21 mouse cellular contexts compared by ENCODE assay signal in the genomic region with DNA sequence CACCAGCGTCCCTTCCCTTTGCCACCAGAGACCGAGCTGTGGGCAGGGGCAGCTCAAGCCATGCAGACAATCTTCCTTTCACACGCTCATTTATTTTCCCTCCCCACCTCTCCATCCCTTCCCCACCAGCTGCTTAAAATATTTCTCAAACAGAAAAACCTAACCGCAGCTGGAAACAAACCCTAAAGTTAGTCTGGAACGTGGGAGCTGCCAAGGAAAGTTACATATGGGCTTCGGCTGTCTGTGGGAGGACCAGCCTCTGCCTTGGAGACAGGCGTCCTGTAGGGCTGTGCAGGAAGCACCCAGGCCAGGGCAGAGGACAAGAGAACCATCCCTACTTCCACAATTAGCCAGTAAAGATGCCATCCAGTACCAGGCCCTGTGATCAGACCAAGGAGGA. TPM values are rescaled to one million over a fixed set of nuclear protein-coding genes. Genes with fewer than 3 reads are reported as not detected.
A peak's percentile ranks its signal among the peaks of the same experiment; 100 is the strongest.
DNase-seq lines count a peak whose midpoint lies in the region; ATAC-seq lines count a peak whose summit lies in the region.
"Had no signal": no experiment of that assay in that cellular context is flagged by ENCODE, and none has a peak within 500 bp of the region (broad histone marks: within the 10 kb centered on the region; RNA-seq: fewer than 3 reads in every experiment).

No protein-coding gene starts in this region.

- WGBS in heart, embryonic 11.5 days (ENCODE audit: insufficient replicate concordance): 68% methylated on average over 7 of the region's 7 CpGs
- 59% methylated on average over 7 of the region's 7 CpGs for WGBS in limb, embryonic 13.5 days
- 82% methylated on average over 7 of the region's 7 CpGs for WGBS in limb, embryonic 10.5 days
- 76% methylated on average over 7 of the region's 7 CpGs for WGBS in neural tube, embryonic 15.5 days

- H3K9me3 ChIP-seq in heart, embryonic 11.5 days (replicated peaks; ENCODE audit: control insufficient read depth, low read length): no peaks in the 10 kb centered on the region
- no peaks in the 10 kb centered on the region for H3K9me3 ChIP-seq in limb, embryonic 13.5 days
- H3K9me3 ChIP-seq in limb, embryonic 10.5 days (replicated peaks): no peaks in the 10 kb centered on the region
- no peaks in the 10 kb centered on the region for H3K9me3 ChIP-seq in neural tube, embryonic 15.5 days (replicated peaks)
- H3K9me3 ChIP-seq: forebrain, embryonic 12.5 days; heart, embryonic 10.5 days; heart, embryonic 15.5 days; hindbrain, embryonic 13.5 days had no signal

- no peak for ATAC-seq in heart, embryonic 11.5 days (replicated peaks; ENCODE audit: insufficient number of reproducible peaks, low FRiP score, low TSS enrichment)
- no peak for ATAC-seq in limb, embryonic 13.5 days (ENCODE audit: low FRiP score, low read depth)
- no peak for ATAC-seq in neural tube, embryonic 15.5 days (ENCODE audit: low FRiP score)
- ATAC-seq: forebrain, embryonic 16.5 days had no signal

- H3K4me2 ChIP-seq in heart, embryonic 11.5 days: no peak overlapping the region
- H3K4me2 ChIP-seq in limb, embryonic 13.5 days (replicated peaks): no peak overlapping the region
- H3K4me2 ChIP-seq in neural tube, embryonic 15.5 days: no peak overlapping the region
- H3K4me2 ChIP-seq: forebrain, embryonic 12.5 days; heart, embryonic 15.5 days; hindbrain, embryonic 13.5 days had no signal

- no peak overlapping the region for H3K27ac ChIP-seq in heart, embryonic 11.5 days (ENCODE audit: low read depth, low read length)
- no peak overlapping the region for H3K27ac ChIP-seq in limb, embryonic 13.5 days
- no peak overlapping the region for H3K27ac ChIP-seq in limb, embryonic 10.5 days
- H3K27ac ChIP-seq in neural tube, embryonic 15.5 days (replicated peaks): no peak overlapping the region
- H3K27ac ChIP-seq: forebrain, embryonic 12.5 days; gastrocnemius, adult 2 months; heart, embryonic 10.5 days; heart, embryonic 15.5 days; hindbrain, embryonic 13.5 days had no signal

- H3K36me3 ChIP-seq in heart, embryonic 11.5 days (ENCODE audit: control insufficient read depth, insufficient read depth, low read length): no peaks in the 10 kb centered on the region
- no peaks in the 10 kb centered on the region for H3K36me3 ChIP-seq in limb, embryonic 13.5 days
- H3K36me3 ChIP-seq in limb, embryonic 10.5 days: no peaks in the 10 kb centered on the region
- no peaks in the 10 kb centered on the region for H3K36me3 ChIP-seq in neural tube, embryonic 15.5 days
- H3K36me3 ChIP-seq: forebrain, embryonic 12.5 days; heart, embryonic 10.5 days; heart, embryonic 15.5 days; hindbrain, embryonic 13.5 days had no signal

- no peak overlapping the region for H3K4me3 ChIP-seq in heart, embryonic 11.5 days (ENCODE audit: low read depth, low read length)
- H3K4me3 ChIP-seq in limb, embryonic 13.5 days: no peak overlapping the region
- no peak overlapping the region for H3K4me3 ChIP-seq in limb, embryonic 10.5 days
- H3K4me3 ChIP-seq in neural tube, embryonic 15.5 days (replicated peaks): no peak overlapping the region
- H3K4me3 ChIP-seq: forebrain, embryonic 12.5 days; gastrocnemius, adult 2 months; heart, embryonic 10.5 days; heart, embryonic 15.5 days; hindbrain, embryonic 13.5 days had no signal

- peaks cover 21% of the 10 kb centered on the region for H3K27me3 ChIP-seq in heart, embryonic 11.5 days (ENCODE audit: control insufficient read depth, insufficient read depth, low read length)
- no peaks in the 10 kb centered on the region for H3K27me3 ChIP-seq in limb, embryonic 13.5 days
- H3K27me3 ChIP-seq in limb, embryonic 10.5 days (ENCODE audit: low read depth, poor library complexity, severe bottlenecking): peaks cover 19% of the 10 kb centered on the region; the same call in 1 of the 2 replicates
- H3K27me3 ChIP-seq in neural tube, embryonic 15.5 days (replicated peaks): no peaks in the 10 kb centered on the region

- H3K9ac ChIP-seq in heart, embryonic 11.5 days (ENCODE audit: low read depth, low read length): no peak overlapping the region
- H3K9ac ChIP-seq in limb, embryonic 13.5 days: peak overlapping the region; percentile 50; the same call in 1 of the 2 replicates
- no peak overlapping the region for H3K9ac ChIP-seq in neural tube, embryonic 15.5 days (replicated peaks)
- H3K9ac ChIP-seq: forebrain, embryonic 12.5 days; heart, embryonic 15.5 days; hindbrain, embryonic 13.5 days had no signal

- H3K4me1 ChIP-seq in heart, embryonic 11.5 days (ENCODE audit: control insufficient read depth, insufficient read depth, low read length): no peaks in the 10 kb centered on the region; the same call in 1 of the 2 replicates
- H3K4me1 ChIP-seq in limb, embryonic 13.5 days: peaks cover 17% of the 10 kb centered on the region
- peaks cover 33% of the 10 kb centered on the region for H3K4me1 ChIP-seq in limb, embryonic 10.5 days
- H3K4me1 ChIP-seq in neural tube, embryonic 15.5 days: peaks cover 9% of the 10 kb centered on the region

- DNase-seq in heart, adult 11 months: peak; percentile 45
- DNase-seq in limb, embryonic 10.5 days (ENCODE audit: low spot score): no peak
- peak; percentile 52 for DNase-seq in NIH3T3 (ENCODE audit: low read depth)
- peak; percentile 58 for DNase-seq in fibroblast of lung, adult 2 months (ENCODE audit: low read depth)
- DNase-seq in thymus, adult 18-20 months: no peak
- DNase-seq: adrenal gland, adult 2 months; adrenal gland, postnatal 25 days; cerebellum, adult 2 months; cerebellum, postnatal 10 days; gastrocnemius, adult 2 months; gastrocnemius, postnatal 36 days; heart, adult 18-20 months; heart, postnatal 14 days had no signal

RNA-seq across cellular contexts. Expression of a gene that starts 13.8 kb away (rescaled TPM):
- 30.1 and 34.9 TPM in 2 replicates for polyA plus RNA-seq in heart, embryonic 11.5 days (2014; fragmentation: Nextera tagmentation; extraction: Ambion mirVana)
- 35.9 and 37.9 TPM in 2 replicates for polyA plus RNA-seq in limb, embryonic 13.5 days (2015; fragmentation: Nextera tagmentation; extraction: Ambion mirVana)
- polyA plus RNA-seq in limb, embryonic 10.5 days (2016; fragmentation: Nextera tagmentation; extraction: Ambion mirVana): 29.8 and 34.9 TPM in 2 replicates
- polyA plus RNA-seq in neural tube, embryonic 15.5 days (2015; fragmentation: Nextera tagmentation; extraction: Ambion mirVana): 48.0 and 48.6 TPM in 2 replicates

RNA-seq across cellular contexts. Expression of a gene that starts 39.8 kb away (rescaled TPM):
- polyA plus RNA-seq in heart, embryonic 11.5 days (2014; fragmentation: Nextera tagmentation; extraction: Ambion mirVana): 0.62 and 0.72 TPM in 2 replicates
- 0.82 and 1.0 TPM in 2 replicates for polyA plus RNA-seq in limb, embryonic 13.5 days (2015; fragmentation: Nextera tagmentation; extraction: Ambion mirVana)
- 0.15 and 0.23 TPM in 2 replicates for polyA plus RNA-seq in limb, embryonic 10.5 days (2016; fragmentation: Nextera tagmentation; extraction: Ambion mirVana)
- polyA plus RNA-seq in neural tube, embryonic 15.5 days (2015; fragmentation: Nextera tagmentation; extraction: Ambion mirVana): 0.17 and 0.63 TPM in 2 replicates
- polyA plus RNA-seq: forebrain, embryonic 16.5 days had no signal

RNA-seq across cellular contexts. Expression of a gene that starts 54.3 kb away (rescaled TPM):
- 61.9 and 80.7 TPM in 2 replicates for polyA plus RNA-seq in heart, embryonic 11.5 days (2014; fragmentation: Nextera tagmentation; extraction: Ambion mirVana)
- polyA plus RNA-seq in limb, embryonic 13.5 days (2015; fragmentation: Nextera tagmentation; extraction: Ambion mirVana): 706 and 829 TPM in 2 replicates
- 72.8 and 186 TPM in 2 replicates for polyA plus RNA-seq in limb, embryonic 10.5 days (2016; fragmentation: Nextera tagmentation; extraction: Ambion mirVana)
- polyA plus RNA-seq in neural tube, embryonic 15.5 days (2015; fragmentation: Nextera tagmentation; extraction: Ambion mirVana): 33.8 and 62.9 TPM in 2 replicates

Comparison
In these comparisons a context has a peak if more than half of its experiments do, and no peak if none do; other contexts are left out.
1. DNase-seq: peak in heart, adult 11 months (single experiment), NIH3T3 (single experiment) and fibroblast of lung, adult 2 months (single experiment); none in limb, embryonic 10.5 days (single experiment) and thymus, adult 18-20 months (0 of 2).